Mouse (Mus musculus) intestine, embryonic 14.5 days (tissue): ENCODE measurements at regions not wholly inside any gene's neighbourhood (a gene's known extent, or its start where the extent isn't known, plus 50 kb on each side); places are given as distances from the start of the nearest gene placed in this dataset.

ENCODE experiments used
- ATAC-seq: fragments of 200-750 bp; cut with Nextera tagmentation; replicated peaks from 2 replicates; pipeline ENCODE4 v1.8.0; 2017; ENCODE audit warnings: low read depth, moderate number of reproducible peaks, moderate TSS enrichment, moderate library complexity; ENCODE audit not compliant: low FRiP score, low TSS enrichment
- DNase-seq: peaks from one replicate; pipeline ENCODE4 v3.0.0-alpha.2; 2018; ENCODE audit warnings: low spot score
- H3K27ac ChIP-seq: fragments of 300-500 bp; sonication (generic); 2 replicates; pipeline ENCODE4 v1.5.1; 2014; ENCODE audit warnings: low read depth, mild to moderate bottlenecking, control low read depth
- H3K27me3 ChIP-seq: fragments of 300-500 bp; sonication (generic); replicated peaks from 2 replicates; pipeline ENCODE4 v1.6.1; 2014; ENCODE audit warnings: low read length, control low read depth; ENCODE audit not compliant: control insufficient read depth, insufficient read depth
- H3K36me3 ChIP-seq: fragments of 300-500 bp; sonication (generic); 2 replicates; pipeline ENCODE4 v1.6.1; 2014; ENCODE audit warnings: low read length, control low read depth; ENCODE audit not compliant: control insufficient read depth, insufficient read depth
- H3K4me1 ChIP-seq: fragments of 300-500 bp; sonication (generic); replicated peaks from 2 replicates; pipeline ENCODE4 v1.6.1; 2014; ENCODE audit warnings: low read length, control low read depth, mixed read lengths; ENCODE audit not compliant: control insufficient read depth, insufficient read depth
- H3K4me2 ChIP-seq: fragments of 300-500 bp; sonication (generic); 2 replicates; pipeline ENCODE4 v1.6.1; 2014; ENCODE audit warnings: low read length
- H3K4me3 ChIP-seq: fragments of 300-500 bp; sonication (generic); 2 replicates; pipeline ENCODE4 v1.5.1; 2014; ENCODE audit warnings: low read depth, low read length, control low read depth, mixed read lengths
- H3K9ac ChIP-seq: fragments of 300-500 bp; sonication (generic); 2 replicates; pipeline ENCODE4 v1.6.1; 2014; ENCODE audit warnings: mild to moderate bottlenecking, low read length
- H3K9me3 ChIP-seq: fragments of 300-500 bp; sonication (generic); 2 replicates; pipeline ENCODE4 v1.6.1; 2016; ENCODE audit warnings: low read length, control low read depth; ENCODE audit not compliant: control insufficient read depth
- WGBS: fragments of 180-500 bp; shearing (Covaris S2); extraction: QIAGEN DNeasy Blood & Tissue Kit; methylation state at CpG from one replicate; pipeline ENCODE4 v1.1.7; 2014; 5-methylcytosine and 5-hydroxymethylcytosine counted together

DNA sequence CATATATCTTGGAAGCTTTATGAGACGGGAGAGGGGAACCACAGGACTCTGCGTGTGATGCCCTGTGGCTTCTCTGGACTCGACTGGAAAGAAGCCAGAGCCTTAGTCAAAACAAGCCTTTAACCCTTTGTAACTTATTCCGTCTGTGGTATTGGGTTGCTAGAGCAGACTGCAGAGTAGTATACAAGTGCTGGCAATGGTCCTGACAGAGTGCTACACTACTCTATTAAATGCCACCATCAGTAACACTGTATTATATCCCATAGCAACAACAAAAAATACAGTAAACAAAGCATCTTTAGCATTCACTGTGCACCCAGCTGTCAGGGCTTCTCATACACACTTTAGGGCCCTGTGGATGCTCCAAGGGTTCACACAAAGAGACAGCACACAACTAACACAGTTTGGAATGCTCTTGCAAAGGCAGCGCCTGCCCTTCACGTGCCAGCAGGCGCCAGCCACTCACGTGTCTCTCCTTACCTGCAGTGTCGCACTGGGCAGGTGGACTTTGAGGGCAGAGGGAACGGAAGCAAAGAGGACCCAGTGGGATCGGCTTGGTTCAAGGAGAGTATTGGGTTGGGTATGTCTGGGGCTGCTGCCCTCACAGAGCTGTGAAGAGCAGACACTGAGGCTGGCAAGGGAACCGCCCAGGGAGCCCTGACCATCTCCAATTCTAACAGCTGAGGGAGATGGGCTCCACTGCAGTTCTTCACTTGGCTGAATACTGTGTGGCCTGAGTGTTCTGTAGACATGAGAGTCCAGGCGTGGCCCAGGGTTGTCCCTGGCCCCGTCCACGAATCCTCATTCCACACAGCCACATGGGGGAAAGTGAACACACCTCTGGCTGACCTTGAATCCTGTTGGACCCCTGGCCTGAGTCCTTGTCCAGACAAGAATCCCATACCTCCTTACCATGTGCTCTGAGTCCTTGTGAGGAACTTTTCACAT, 130.3 kb upstream of the Zdhhc25 start:
- no peaks in the 10 kb centered on the region for H3K36me3 ChIP-seq
- H3K9me3 ChIP-seq = no peaks in the 10 kb centered on the region
- no peaks in the 10 kb centered on the region for H3K27me3 ChIP-seq
- no peak overlapping the region for H3K9ac ChIP-seq
- ATAC-seq (no peak), DNase-seq (no peak)
- H3K27ac ChIP-seq = no peak overlapping the region
- WGBS = 76% methylated on average over 15 of the region's 15 CpGs
- H3K4me1 ChIP-seq = no peaks in the 10 kb centered on the region
- no peak overlapping the region for H3K4me2 ChIP-seq
- H3K4me3 ChIP-seq = no peak overlapping the region

DNA sequence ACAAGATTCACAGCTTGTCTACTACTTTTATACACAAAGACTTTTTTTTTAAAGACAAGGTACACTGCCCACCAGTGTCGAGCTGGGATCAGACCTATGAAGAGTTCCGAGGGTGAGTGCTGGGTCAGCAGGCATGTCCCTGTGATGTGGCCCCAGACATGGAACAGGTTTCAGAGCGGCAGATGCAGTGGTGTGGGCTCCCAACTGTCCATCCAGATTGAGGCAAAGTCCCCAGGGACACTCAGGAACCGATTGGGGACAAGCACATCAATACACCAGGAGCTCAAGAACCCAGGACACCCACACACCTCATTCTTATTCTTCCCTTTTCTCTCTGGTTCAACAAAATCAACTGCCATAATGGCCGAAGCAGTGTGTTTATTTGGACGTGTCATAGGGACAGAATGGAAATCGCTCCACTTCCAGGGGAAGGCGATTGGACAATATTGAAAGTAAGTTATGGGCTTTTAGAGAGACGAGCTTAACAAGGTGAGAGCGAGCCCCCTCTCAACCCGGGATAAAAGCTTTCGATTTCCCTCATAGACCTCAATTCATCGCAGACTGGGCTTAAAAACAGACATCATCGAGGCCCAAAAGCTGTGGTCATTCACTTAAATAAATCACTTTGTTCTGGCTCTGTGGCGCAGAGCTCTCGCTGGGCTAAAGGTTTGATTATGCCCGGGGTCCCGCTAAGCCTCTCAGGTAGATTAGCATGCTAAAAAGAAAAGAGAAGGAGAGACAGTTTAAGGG, 127.6 kb upstream of the Zdhhc25 start:
- Histone ChIP-seq H3K4me3 (no peak overlapping the region), H3K9me3 (no peaks in the 10 kb centered on the region), H3K27me3 (no peaks in the 10 kb centered on the region), H3K4me1 (no peaks in the 10 kb centered on the region), H3K9ac (no peak overlapping the region), H3K4me2 (no peak overlapping the region), H3K27ac (no peak overlapping the region), H3K36me3 (no peaks in the 10 kb centered on the region)
- DNase-seq (no peak), ATAC-seq (no peak)
- WGBS = 65% methylated on average over 18 of the region's 18 CpGs

DNA sequence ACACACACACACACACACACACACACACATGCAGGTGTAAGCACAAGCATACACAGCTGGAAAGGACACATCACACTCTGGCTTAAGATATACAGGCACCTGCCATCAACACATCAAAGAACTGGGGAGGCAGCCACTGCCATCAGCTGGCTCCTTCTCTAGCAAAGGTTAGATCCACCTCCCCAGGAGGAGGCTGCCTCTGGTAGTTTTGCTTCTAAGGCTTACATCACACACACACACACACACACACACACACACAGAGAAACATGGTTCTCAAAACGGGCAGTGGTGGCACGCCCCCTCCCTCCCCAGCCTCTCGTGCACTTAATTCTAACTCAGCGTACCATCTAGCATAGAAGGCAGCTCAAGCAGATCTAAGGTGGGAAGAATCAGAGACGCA, 126.9 kb upstream of the Zdhhc25 start:
- Histone ChIP-seq H3K36me3 (no peaks in the 10 kb centered on the region), H3K4me2 (no peak overlapping the region), H3K4me1 (no peaks in the 10 kb centered on the region), H3K9me3 (no peaks in the 10 kb centered on the region), H3K27me3 (no peaks in the 10 kb centered on the region), H3K4me3 (no peak overlapping the region), H3K9ac (no peak overlapping the region), H3K27ac (no peak overlapping the region)
- ATAC-seq (no peak), DNase-seq (no peak)
- WGBS = 77% methylated on average over 5 of the region's 5 CpGs

DNA sequence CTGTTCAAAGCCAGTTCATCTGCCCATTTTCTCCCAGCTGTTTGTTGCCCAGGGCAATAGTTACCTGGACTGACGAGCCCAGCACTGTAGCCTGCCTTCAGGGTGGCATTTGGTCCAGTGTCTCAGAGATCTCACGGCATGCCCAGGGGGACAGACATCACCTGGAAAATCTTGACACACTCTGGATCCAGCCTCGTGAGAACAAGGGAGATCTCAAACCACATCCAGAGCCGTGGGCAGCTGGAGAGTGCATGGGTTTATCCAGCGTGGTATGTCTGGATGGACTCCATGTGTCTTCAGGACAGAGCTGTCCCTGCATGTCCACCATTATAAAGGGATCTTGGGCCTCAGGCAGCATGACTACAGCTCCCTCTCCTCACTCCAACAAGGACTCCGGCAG, 116.6 kb upstream of the Zdhhc25 start:
- Histone ChIP-seq H3K27ac (no peak overlapping the region), H3K36me3 (no peaks in the 10 kb centered on the region), H3K9ac (no peak overlapping the region), H3K4me3 (no peak overlapping the region), H3K27me3 (no peaks in the 10 kb centered on the region), H3K9me3 (no peaks in the 10 kb centered on the region), H3K4me2 (no peak overlapping the region), H3K4me1 (no peaks in the 10 kb centered on the region)
- ATAC-seq = no peak
- no peak for DNase-seq
- WGBS = 81% methylated on average over 6 of the region's 6 CpGs

DNA sequence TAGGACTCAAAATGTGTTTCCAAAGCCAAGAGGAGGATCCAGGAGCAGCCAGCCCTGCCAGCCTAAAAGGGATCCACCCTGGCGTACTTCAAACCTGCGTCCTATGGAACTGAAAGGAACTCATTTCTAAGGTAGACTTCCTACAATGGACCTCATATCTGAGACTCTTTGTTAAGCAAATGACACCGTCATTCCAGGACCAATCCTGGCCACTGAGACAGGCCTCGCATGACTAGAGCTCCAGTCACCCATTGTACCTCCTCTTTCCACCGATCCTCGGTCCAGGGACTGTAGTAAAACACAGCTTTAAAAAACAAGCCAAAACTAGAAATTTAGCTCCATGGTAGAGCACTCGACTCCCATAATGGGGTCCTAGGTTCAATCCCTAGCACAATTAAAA, 110.4 kb upstream of the Zdhhc25 start:
- no peaks in the 10 kb centered on the region for H3K4me1 ChIP-seq
- no peak overlapping the region for H3K4me3 ChIP-seq
- no peak overlapping the region for H3K4me2 ChIP-seq
- H3K9me3 ChIP-seq = no peaks in the 10 kb centered on the region
- H3K9ac ChIP-seq = no peak overlapping the region
- no peak for DNase-seq
- no peaks in the 10 kb centered on the region for H3K27me3 ChIP-seq
- no peaks in the 10 kb centered on the region for H3K36me3 ChIP-seq
- WGBS = 91% methylated on average over 7 of the region's 7 CpGs
- H3K27ac ChIP-seq = no peak overlapping the region
- ATAC-seq = no peak

DNA sequence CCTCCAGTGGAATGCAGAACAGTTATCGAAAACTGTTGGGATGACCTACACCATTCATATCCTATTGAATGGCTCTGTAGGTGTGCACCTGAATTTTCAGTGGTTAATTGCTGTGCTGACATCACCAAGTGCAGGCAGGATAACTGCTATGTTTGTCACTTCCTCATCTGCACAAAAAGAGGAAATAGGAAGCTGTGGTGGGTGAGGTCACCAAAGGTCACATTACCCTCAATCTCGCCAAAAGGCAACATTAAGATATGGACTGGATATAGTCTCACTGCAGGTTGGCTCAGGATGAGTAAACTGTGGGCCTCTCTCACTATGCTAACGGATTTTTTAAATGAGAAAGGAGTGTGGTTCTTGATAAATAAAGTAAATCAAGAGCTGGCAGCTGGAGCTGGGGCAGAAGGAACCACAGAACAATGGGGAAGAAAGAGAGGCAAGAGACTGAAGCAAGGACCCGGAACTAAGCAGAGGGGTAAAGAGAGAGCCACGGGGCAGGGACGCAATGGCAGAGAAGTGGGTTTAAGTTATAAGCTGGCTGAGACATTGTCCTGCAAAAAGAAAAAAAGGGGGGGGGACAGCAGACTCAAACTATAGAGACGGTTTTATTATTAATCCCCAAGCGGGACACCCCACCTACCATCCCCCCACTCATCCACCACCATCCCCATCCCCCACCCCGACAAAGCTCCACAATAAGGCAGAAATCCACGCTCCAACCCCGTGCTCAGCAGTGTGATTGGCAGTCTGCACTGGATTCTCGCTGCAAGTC, 109.6 kb upstream of the Zdhhc25 start:
- H3K4me2 ChIP-seq = no peak overlapping the region
- WGBS = 72% methylated on average over 12 of the region's 12 CpGs
- ATAC-seq (no peak), DNase-seq (no peak)
- no peak overlapping the region for H3K9ac ChIP-seq
- H3K36me3 ChIP-seq = no peaks in the 10 kb centered on the region
- H3K4me1 ChIP-seq = no peaks in the 10 kb centered on the region
- H3K27ac ChIP-seq = no peak overlapping the region
- H3K27me3 ChIP-seq = no peaks in the 10 kb centered on the region
- no peak overlapping the region for H3K4me3 ChIP-seq
- H3K9me3 ChIP-seq = no peaks in the 10 kb centered on the region

DNA sequence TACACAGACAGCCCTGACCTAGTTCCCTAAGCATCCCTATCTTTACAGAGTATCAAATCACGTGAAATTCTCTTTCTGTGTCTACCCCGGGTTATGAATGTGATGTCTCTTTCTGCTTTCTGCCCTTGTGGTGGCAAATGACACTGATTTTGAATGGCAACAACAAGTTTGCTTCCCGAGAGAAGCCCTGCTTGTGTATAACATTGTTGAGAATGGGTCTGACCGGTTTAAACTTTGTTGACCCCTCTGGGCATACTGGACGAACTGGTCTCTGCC, 109.1 kb upstream of the Zdhhc25 start:
- Histone ChIP-seq H3K9me3 (no peaks in the 10 kb centered on the region), H3K4me1 (no peaks in the 10 kb centered on the region), H3K9ac (no peak overlapping the region), H3K4me2 (no peak overlapping the region), H3K36me3 (no peaks in the 10 kb centered on the region), H3K27ac (no peak overlapping the region), H3K4me3 (no peak overlapping the region), H3K27me3 (no peaks in the 10 kb centered on the region)
- ATAC-seq (no peak), DNase-seq (no peak)
- 77% methylated on average over 5 of the region's 5 CpGs for WGBS

DNA sequence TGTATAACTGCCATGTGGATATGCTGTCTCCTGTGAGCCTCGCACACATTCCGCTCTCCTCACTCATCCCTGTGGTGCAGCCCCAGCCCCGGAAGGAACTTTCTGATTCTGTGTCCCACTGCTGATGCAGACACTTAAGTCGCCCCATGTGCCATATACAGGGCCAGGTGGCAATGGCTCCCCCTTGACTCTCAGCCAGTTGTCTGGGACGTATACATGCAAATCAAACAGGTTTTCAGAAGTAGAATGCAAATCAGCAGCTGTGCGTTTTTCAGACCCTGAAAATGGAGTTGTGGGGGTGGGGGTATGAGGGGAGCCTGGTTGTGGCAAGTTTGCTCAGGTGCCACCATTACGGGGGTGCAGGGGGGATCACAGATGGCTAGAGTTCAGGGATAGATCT, 102.1 kb upstream of the Zdhhc25 start:
- no peak overlapping the region for H3K9ac ChIP-seq
- WGBS = 87% methylated on average over 7 of the region's 7 CpGs
- H3K4me3 ChIP-seq = no peak overlapping the region
- DNase-seq (no peak), ATAC-seq (no peak)
- H3K9me3 ChIP-seq = no peaks in the 10 kb centered on the region
- H3K4me2 ChIP-seq = no peak overlapping the region
- H3K36me3 ChIP-seq = no peaks in the 10 kb centered on the region
- no peaks in the 10 kb centered on the region for H3K4me1 ChIP-seq
- H3K27ac ChIP-seq = no peak overlapping the region
- H3K27me3 ChIP-seq = no peaks in the 10 kb centered on the region
